Mouse (Mus musculus) thymus, adult 2 months (tissue): ENCODE data around the gene Kcnk12.

Source experiments
- CTCF ChIP-seq: fragments of 200-500 bp; IDR thresholded peaks from 2 replicates; pipeline ENCODE4 v1.5.1; 2012; ENCODE audit warnings: mild to moderate bottlenecking, control low read depth, low read length, moderate library complexity, borderline replicate concordance; ENCODE audit not compliant: control insufficient read depth, poor library complexity, insufficient read depth; ENCODE audit errors: extremely low read depth
- POLR2A ChIP-seq: fragments of 200-500 bp; IDR thresholded peaks from 2 replicates; pipeline ENCODE4 v1.6.1; 2012; ENCODE audit warnings: mild to moderate bottlenecking, low read length, control low read depth, moderate library complexity; ENCODE audit not compliant: control insufficient read depth, poor library complexity, insufficient read depth; ENCODE audit errors: extremely low read depth

GRCm38 (mm10) chr17:87724727-87725126 is 73.1 kb downstream of the Kcnk12 start:
- TF ChIP-seq POLR2A (no peak), CTCF (no peak)
